ENCODE assay signal across 8 mouse cellular contexts in the genomic region with DNA sequence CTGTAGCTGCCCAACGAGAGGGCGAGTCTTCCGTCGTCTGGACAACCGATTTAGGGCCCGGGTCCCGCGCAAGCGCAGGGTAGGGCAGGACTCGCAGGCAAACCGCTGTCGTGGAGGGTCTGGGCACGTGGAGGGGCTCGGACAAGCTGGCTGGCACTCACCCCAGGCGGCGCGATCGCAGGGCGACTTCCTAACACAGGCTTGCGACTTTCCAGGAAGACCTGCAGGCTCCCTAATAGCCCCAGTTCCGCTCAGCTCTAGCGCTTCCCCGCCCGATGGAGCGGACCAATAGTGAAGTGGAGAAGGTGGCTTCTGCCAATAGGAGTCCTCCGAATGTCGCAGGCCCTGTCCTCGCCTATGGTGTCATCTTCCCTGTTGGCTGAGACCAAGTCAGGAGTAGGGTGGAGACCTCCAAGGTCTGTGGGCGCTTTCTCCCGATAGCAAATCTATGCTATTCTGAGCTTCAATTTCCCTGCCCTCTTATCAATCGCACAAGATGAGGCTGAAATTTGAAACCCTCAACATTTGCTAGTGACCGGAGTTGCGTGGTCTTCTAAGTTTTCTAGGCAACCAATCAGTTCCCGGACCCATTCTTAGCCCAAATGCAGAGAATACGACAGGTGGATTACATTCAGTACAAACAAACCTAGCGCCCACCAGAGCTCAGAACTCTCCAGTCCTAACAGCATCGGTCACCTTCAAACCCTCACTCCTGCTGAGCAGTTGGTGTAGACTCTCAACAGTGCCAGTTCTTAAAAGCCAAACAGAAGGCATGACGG. TPM values are rescaled to one million over a fixed set of nuclear protein-coding genes. Genes with fewer than 3 reads are reported as not detected.
DNase-seq lines count a peak whose midpoint lies in the region; ATAC-seq and TF ChIP-seq lines count a peak whose summit lies in the region.

No protein-coding gene starts in this region.

- peak; percentile 80; the same call in 1 of the 2 replicates for TF ChIP-seq POLR2A in bone marrow, adult 2 months (IDR thresholded peaks at IDR 0.05; ENCODE audit: borderline replicate concordance, control insufficient read depth, low read depth, low read length)
- TF ChIP-seq POLR2A in limb, embryonic 14.5 days (IDR thresholded peaks at IDR 0.05; ENCODE audit: borderline replicate concordance, extremely low read depth, insufficient read depth, insufficient read length) = no peak
- TF ChIP-seq POLR2A in spleen, adult 2 months (IDR thresholded peaks at IDR 0.05; ENCODE audit: low read depth, low read length) = peak; percentile 23; the same call in 1 of the 2 replicates

- peak overlapping the region; percentile 65 for H3K4me2 ChIP-seq in embryonic facial prominence, embryonic 14.5 days (ENCODE audit: low read depth, low read length)
- H3K4me2 ChIP-seq in kidney, embryonic 14.5 days (replicated peaks; ENCODE audit: low read depth, low read length) = peak overlapping the region; percentile 47
- H3K4me2 ChIP-seq in limb, embryonic 14.5 days (replicated peaks; ENCODE audit: low read depth, low read length, severe bottlenecking) = peak overlapping the region; percentile 56
- peak overlapping the region; percentile 70 for H3K4me2 ChIP-seq in midbrain, embryonic 16.5 days (ENCODE audit: low read length)

- TF ChIP-seq CTCF in bone marrow, adult 2 months (IDR thresholded peaks at IDR 0.05; ENCODE audit: control insufficient read depth, insufficient read depth, low read length) = no peak
- no peak for TF ChIP-seq CTCF in spleen, adult 2 months (IDR thresholded peaks at IDR 0.05; ENCODE audit: extremely low read depth, insufficient read depth, insufficient read length, insufficient replicate concordance)

- peak overlapping the region; percentile 67 for H3K27ac ChIP-seq in bone marrow, adult 2 months (ENCODE audit: control insufficient read depth, insufficient read depth, low read depth, low read length, poor library complexity)
- no peak overlapping the region for H3K27ac ChIP-seq in embryonic facial prominence, embryonic 14.5 days (replicated peaks; ENCODE audit: low read depth, low read length)
- H3K27ac ChIP-seq in kidney, embryonic 14.5 days (ENCODE audit: low read depth, low read length) = 0 out of 2 replicates have a peak overlapping the region, but pooled peaks have one; percentile 20
- H3K27ac ChIP-seq in limb, embryonic 14.5 days (replicated peaks; ENCODE audit: low read depth, low read length) = peak overlapping the region; percentile 19; the same call in 1 of the 2 replicates
- peak overlapping the region; percentile 80 for H3K27ac ChIP-seq in midbrain, embryonic 16.5 days (ENCODE audit: low read length)
- H3K27ac ChIP-seq in spleen, adult 2 months (ENCODE audit: insufficient read depth, low read length) = peak overlapping the region; percentile 69

- no peaks in the 10 kb centered on the region for H3K9me3 ChIP-seq in embryonic facial prominence, embryonic 14.5 days (ENCODE audit: control insufficient read depth, low read length)
- no peaks in the 10 kb centered on the region for H3K9me3 ChIP-seq in kidney, embryonic 14.5 days (ENCODE audit: control insufficient read depth, low read length)
- H3K9me3 ChIP-seq in limb, embryonic 14.5 days (ENCODE audit: control insufficient read depth, low read length) = no peaks in the 10 kb centered on the region
- H3K9me3 ChIP-seq in midbrain, embryonic 16.5 days (replicated peaks; ENCODE audit: control insufficient read depth, low read length, poor library complexity, severe bottlenecking) = no peaks in the 10 kb centered on the region

- H3K9ac ChIP-seq in embryonic facial prominence, embryonic 14.5 days (ENCODE audit: low read depth, low read length) = peak overlapping the region; percentile 66
- peak overlapping the region; percentile 60; the same call in 1 of the 2 replicates for H3K9ac ChIP-seq in kidney, embryonic 14.5 days (ENCODE audit: low read depth, low read length)
- H3K9ac ChIP-seq in limb, embryonic 14.5 days (ENCODE audit: low read depth, low read length, severe bottlenecking) = peak overlapping the region; percentile 64
- peak overlapping the region; percentile 60; the same call in 1 of the 2 replicates for H3K9ac ChIP-seq in midbrain, embryonic 16.5 days (ENCODE audit: low read depth, low read length)

- WGBS in bone marrow, adult 2 months = 12% methylated on average over 38 of the region's 38 CpGs
- 17% methylated on average over 34 of the region's 38 CpGs for WGBS in embryonic facial prominence, embryonic 14.5 days
- WGBS in kidney, embryonic 14.5 days = 23% methylated on average over 38 of the region's 38 CpGs
- WGBS in limb, embryonic 14.5 days = 14% methylated on average over 35 of the region's 38 CpGs
- 21% methylated on average over 36 of the region's 38 CpGs for WGBS in midbrain, embryonic 16.5 days
- WGBS in spleen, adult 2 months = 22% methylated on average over 38 of the region's 38 CpGs

- peak overlapping the region; percentile 91 for H3K4me3 ChIP-seq in bone marrow, adult 2 months (replicated peaks; ENCODE audit: control insufficient read depth, low read depth, low read length)
- H3K4me3 ChIP-seq in embryonic facial prominence, embryonic 14.5 days (ENCODE audit: low read depth, low read length) = peak overlapping the region; percentile 53
- peak overlapping the region; percentile 51 for H3K4me3 ChIP-seq in kidney, embryonic 14.5 days (ENCODE audit: low read length)
- H3K4me3 ChIP-seq in limb, embryonic 14.5 days (replicated peaks; ENCODE audit: low read length) = peak overlapping the region; percentile 49
- peak overlapping the region; percentile 52 for H3K4me3 ChIP-seq in midbrain, embryonic 16.5 days (ENCODE audit: low read depth, low read length)
- H3K4me3 ChIP-seq in spleen, adult 2 months (ENCODE audit: extremely low read depth, insufficient read depth, insufficient read length) = peak overlapping the region; percentile 85

- no peaks in the 10 kb centered on the region for H3K27me3 ChIP-seq in embryonic facial prominence, embryonic 14.5 days (replicated peaks; ENCODE audit: control insufficient read depth, insufficient read depth, low read length)
- no peaks in the 10 kb centered on the region for H3K27me3 ChIP-seq in kidney, embryonic 14.5 days (ENCODE audit: control insufficient read depth, insufficient read depth, low read length)
- H3K27me3 ChIP-seq in limb, embryonic 14.5 days (ENCODE audit: control insufficient read depth, insufficient read depth, low read length) = no peaks in the 10 kb centered on the region
- no peaks in the 10 kb centered on the region for H3K27me3 ChIP-seq in midbrain, embryonic 16.5 days (ENCODE audit: control insufficient read depth, insufficient read depth, low read depth, low read length)
- no peaks in the 10 kb centered on the region for H3K27me3 ChIP-seq in spleen, adult 2 months (ENCODE audit: control insufficient read depth, insufficient read depth, low read length)

- ATAC-seq in embryonic facial prominence, embryonic 14.5 days (ENCODE audit: low read depth) = peak; percentile 98
- peak; percentile 97 for ATAC-seq in kidney, embryonic 14.5 days (ENCODE audit: low FRiP score, low TSS enrichment)
- peak; percentile 98 for ATAC-seq in limb, embryonic 14.5 days (ENCODE audit: low FRiP score, low read depth)
- peak; percentile 98 for ATAC-seq in midbrain, embryonic 16.5 days

- no peaks in the 10 kb centered on the region; the same call in 1 of the 2 replicates for H3K4me1 ChIP-seq in bone marrow, adult 2 months (ENCODE audit: control insufficient read depth, insufficient read depth, low read length)
- H3K4me1 ChIP-seq in embryonic facial prominence, embryonic 14.5 days (ENCODE audit: control insufficient read depth, insufficient read depth, low read length) = no peaks in the 10 kb centered on the region
- H3K4me1 ChIP-seq in kidney, embryonic 14.5 days (ENCODE audit: control insufficient read depth, insufficient read depth, low read length) = no peaks in the 10 kb centered on the region
- H3K4me1 ChIP-seq in limb, embryonic 14.5 days (ENCODE audit: control insufficient read depth, insufficient read depth, low read length) = no peaks in the 10 kb centered on the region
- peaks cover 4% of the 10 kb centered on the region for H3K4me1 ChIP-seq in midbrain, embryonic 16.5 days (ENCODE audit: control insufficient read depth, insufficient read depth, low read length)
- H3K4me1 ChIP-seq in spleen, adult 2 months (ENCODE audit: control insufficient read depth, insufficient read depth, insufficient read length) = no peaks in the 10 kb centered on the region; the same call in 1 of the 2 replicates

- DNase-seq in A20 (ENCODE audit: low read depth, low spot score) = peak; percentile 84
- peak; percentile 92 for DNase-seq in embryonic facial prominence, embryonic 14.5 days (ENCODE audit: low spot score)
- DNase-seq in heart, adult 9 months (ENCODE audit: low spot score in 2 of 2) = peak; percentile 84 to 88
- peak; percentile 78 for DNase-seq in limb, embryonic 14.5 days (ENCODE audit: low spot score)
- peak; percentile 42 to 71 for DNase-seq in spleen, adult 2 months (ENCODE audit: low read depth in 1 of 2, low spot score in 2 of 2)

- no peaks in the 10 kb centered on the region for H3K36me3 ChIP-seq in embryonic facial prominence, embryonic 14.5 days (ENCODE audit: control insufficient read depth, insufficient read depth, low read length)
- no peaks in the 10 kb centered on the region for H3K36me3 ChIP-seq in kidney, embryonic 14.5 days (ENCODE audit: control insufficient read depth, insufficient read depth, low read length)
- no peaks in the 10 kb centered on the region for H3K36me3 ChIP-seq in limb, embryonic 14.5 days (ENCODE audit: control insufficient read depth, insufficient read depth, low read length)
- no peaks in the 10 kb centered on the region for H3K36me3 ChIP-seq in midbrain, embryonic 16.5 days (ENCODE audit: control insufficient read depth, insufficient read depth, low read length)
- H3K36me3 ChIP-seq in spleen, adult 2 months (ENCODE audit: control insufficient read depth, insufficient read depth, low read length) = 0 out of 2 replicates have a peak, but pooled peaks cover 1% of the 10 kb centered on the region

RNA-seq across cellular contexts. Expression of gene Ebp, which starts 0.5 kb away (rescaled TPM):
- 39.7 and 62.2 TPM in 2 replicates for polyA plus RNA-seq in bone marrow, adult 2 months (2011; ENCODE audit: insufficient read depth, insufficient read length, low replicate concordance, missing spikeins)
- 31.4 and 31.9 TPM in 2 replicates for polyA plus RNA-seq in embryonic facial prominence, embryonic 14.5 days (2014; fragmentation: Nextera tagmentation; extraction: Ambion mirVana)
- polyA plus RNA-seq in kidney, embryonic 14.5 days (2014; fragmentation: Nextera tagmentation; extraction: Ambion mirVana) = 20.8 and 37.6 TPM in 2 replicates
- polyA plus RNA-seq in limb, embryonic 14.5 days (2012; rRNA removed) = 27.7 and 28.3 TPM in 2 replicates
- polyA plus RNA-seq in limb, embryonic 14.5 days (2014; fragmentation: Nextera tagmentation; extraction: Ambion mirVana) = 32.8 and 33.4 TPM in 2 replicates
- polyA plus RNA-seq in midbrain, embryonic 16.5 days (2015; fragmentation: Nextera tagmentation; extraction: Ambion mirVana) = 31.7 and 35.1 TPM in 2 replicates
- 40.9 and 64.1 TPM in 2 replicates for polyA plus RNA-seq in spleen, adult 2 months (2012; rRNA removed)

RNA-seq across cellular contexts. Expression of gene Porcn, which starts 13.5 kb away (rescaled TPM):
- polyA plus RNA-seq in bone marrow, adult 2 months (2011; ENCODE audit: insufficient read depth, insufficient read length, low replicate concordance, missing spikeins) = 2.0 and 5.0 TPM in 2 replicates
- polyA plus RNA-seq in embryonic facial prominence, embryonic 14.5 days (2014; fragmentation: Nextera tagmentation; extraction: Ambion mirVana) = 9.0 and 10.9 TPM in 2 replicates
- polyA plus RNA-seq in kidney, embryonic 14.5 days (2014; fragmentation: Nextera tagmentation; extraction: Ambion mirVana) = 7.1 and 8.1 TPM in 2 replicates
- polyA plus RNA-seq in limb, embryonic 14.5 days (2012; rRNA removed) = 27.0 and 40.4 TPM in 2 replicates
- polyA plus RNA-seq in limb, embryonic 14.5 days (2014; fragmentation: Nextera tagmentation; extraction: Ambion mirVana) = 11.6 and 12.7 TPM in 2 replicates
- polyA plus RNA-seq in midbrain, embryonic 16.5 days (2015; fragmentation: Nextera tagmentation; extraction: Ambion mirVana) = 45.5 and 47.1 TPM in 2 replicates
- 3.7 and 6.9 TPM in 2 replicates for polyA plus RNA-seq in spleen, adult 2 months (2012; rRNA removed)

RNA-seq across cellular contexts. Expression of gene Tbc1d25, which starts 16.8 kb away (rescaled TPM):
- 3.6 and 6.6 TPM in 2 replicates for polyA plus RNA-seq in bone marrow, adult 2 months (2011; ENCODE audit: insufficient read depth, insufficient read length, low replicate concordance, missing spikeins)
- 13.0 and 13.3 TPM in 2 replicates for polyA plus RNA-seq in embryonic facial prominence, embryonic 14.5 days (2014; fragmentation: Nextera tagmentation; extraction: Ambion mirVana)
- 9.3 and 12.1 TPM in 2 replicates for polyA plus RNA-seq in kidney, embryonic 14.5 days (2014; fragmentation: Nextera tagmentation; extraction: Ambion mirVana)
- polyA plus RNA-seq in limb, embryonic 14.5 days (2012; rRNA removed) = 19.4 and 25.3 TPM in 2 replicates
- polyA plus RNA-seq in limb, embryonic 14.5 days (2014; fragmentation: Nextera tagmentation; extraction: Ambion mirVana) = 12.2 and 16.2 TPM in 2 replicates
- 24.4 and 24.8 TPM in 2 replicates for polyA plus RNA-seq in midbrain, embryonic 16.5 days (2015; fragmentation: Nextera tagmentation; extraction: Ambion mirVana)
- polyA plus RNA-seq in spleen, adult 2 months (2012; rRNA removed) = 13.9 and 16.5 TPM in 2 replicates

RNA-seq across cellular contexts. Expression of gene Rbm3, which starts 47.1 kb away (rescaled TPM):
- polyA plus RNA-seq in bone marrow, adult 2 months (2011; ENCODE audit: insufficient read depth, insufficient read length, low replicate concordance, missing spikeins) = 301 and 341 TPM in 2 replicates
- polyA plus RNA-seq in embryonic facial prominence, embryonic 14.5 days (2014; fragmentation: Nextera tagmentation; extraction: Ambion mirVana) = 420 and 489 TPM in 2 replicates
- 606 and 668 TPM in 2 replicates for polyA plus RNA-seq in kidney, embryonic 14.5 days (2014; fragmentation: Nextera tagmentation; extraction: Ambion mirVana)
- 355 and 465 TPM in 2 replicates for polyA plus RNA-seq in limb, embryonic 14.5 days (2012; rRNA removed)
- 496 and 541 TPM in 2 replicates for polyA plus RNA-seq in limb, embryonic 14.5 days (2014; fragmentation: Nextera tagmentation; extraction: Ambion mirVana)
- polyA plus RNA-seq in midbrain, embryonic 16.5 days (2015; fragmentation: Nextera tagmentation; extraction: Ambion mirVana) = 286 and 306 TPM in 2 replicates
- polyA plus RNA-seq in spleen, adult 2 months (2012; rRNA removed) = 89.2 and 95.6 TPM in 2 replicates

RNA-seq across cellular contexts. Expression of gene Ftsj1, which starts 59.4 kb away (rescaled TPM):
- 13.8 and 22.6 TPM in 2 replicates for polyA plus RNA-seq in bone marrow, adult 2 months (2011; ENCODE audit: insufficient read depth, insufficient read length, low replicate concordance, missing spikeins)
- 40.5 and 42.8 TPM in 2 replicates for polyA plus RNA-seq in embryonic facial prominence, embryonic 14.5 days (2014; fragmentation: Nextera tagmentation; extraction: Ambion mirVana)
- polyA plus RNA-seq in kidney, embryonic 14.5 days (2014; fragmentation: Nextera tagmentation; extraction: Ambion mirVana) = 35.6 and 42.0 TPM in 2 replicates
- polyA plus RNA-seq in limb, embryonic 14.5 days (2012; rRNA removed) = 40.3 and 50.3 TPM in 2 replicates
- 44.7 and 46.7 TPM in 2 replicates for polyA plus RNA-seq in limb, embryonic 14.5 days (2014; fragmentation: Nextera tagmentation; extraction: Ambion mirVana)
- polyA plus RNA-seq in midbrain, embryonic 16.5 days (2015; fragmentation: Nextera tagmentation; extraction: Ambion mirVana) = 46.6 and 48.9 TPM in 2 replicates
- 17.0 and 20.3 TPM in 2 replicates for polyA plus RNA-seq in spleen, adult 2 months (2012; rRNA removed)
